Mouse (Mus musculus): ENCODE results near the gene Dctn1. TPM values are rescaled to one million over a fixed set of nuclear protein-coding genes. Genes with fewer than 3 reads are reported as not detected.

The Dctn1 gene
- 307 and 323 TPM in 2 replicates for polyA plus RNA-seq (2012)

DNA sequence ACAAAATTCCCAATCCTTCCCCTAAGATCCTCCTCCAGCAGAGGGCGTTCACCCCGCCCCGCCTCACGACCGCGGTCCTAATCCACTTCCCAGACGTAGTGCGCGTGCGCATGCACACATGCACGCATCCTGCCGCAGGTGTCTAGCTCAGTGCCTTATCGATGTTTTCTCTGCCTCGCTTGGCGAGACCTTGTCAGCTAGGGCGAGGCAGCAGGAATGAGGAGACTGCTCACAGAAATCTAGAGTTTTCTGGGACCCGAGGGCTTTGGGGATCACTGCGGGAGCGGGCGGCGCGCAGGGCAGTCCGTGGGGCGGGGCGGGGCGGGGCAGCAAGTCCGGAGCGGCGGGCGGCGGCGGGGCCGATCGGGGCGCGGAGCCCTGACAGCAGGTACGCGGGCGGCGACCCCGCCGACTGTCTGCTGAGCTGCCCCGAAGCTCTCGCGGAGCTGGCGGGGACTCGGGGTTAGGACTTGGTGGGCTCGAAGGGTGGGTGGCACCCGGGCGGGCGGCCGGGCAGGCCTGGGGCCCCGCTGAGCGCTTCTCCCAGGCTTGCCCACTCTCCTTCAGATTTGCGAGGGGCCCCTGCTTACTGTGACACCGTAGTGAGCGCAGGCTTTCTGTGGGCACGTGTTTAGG is at the start of gene Dctn1:
TSS of gene Dctn1 (plus strand) at position 314 of the 636 bp plus-strand sequence.
- TF ChIP-seq GATA1 (IDR thresholded peaks at IDR 0.05; ENCODE audit: low read length) = no peak

- no peak for TF ChIP-seq GATA1 (IDR thresholded peaks at IDR 0.05; ENCODE audit: low read length)
Observed at GRCm38 (mm10) chr6:83116373-83117164, 49.2 kb upstream of the Dctn1 start.

GRCm38 (mm10) chr6:83117165-83117438 is 48.6 kb upstream of the Dctn1 start:
- TF ChIP-seq GATA1 (IDR thresholded peaks at IDR 0.05; ENCODE audit: low read length) = no peak

- no peak for TF ChIP-seq GATA1 (IDR thresholded peaks at IDR 0.05; ENCODE audit: low read length)
Observed at GRCm38 (mm10) chr6:83117616-83118015, 48.1 kb upstream of the Dctn1 start.

GRCm38 (mm10) chr6:83118369-83118768 is 47.4 kb upstream of the Dctn1 start:
- no peak for TF ChIP-seq GATA1 (IDR thresholded peaks at IDR 0.05; ENCODE audit: low read length)

DNA sequence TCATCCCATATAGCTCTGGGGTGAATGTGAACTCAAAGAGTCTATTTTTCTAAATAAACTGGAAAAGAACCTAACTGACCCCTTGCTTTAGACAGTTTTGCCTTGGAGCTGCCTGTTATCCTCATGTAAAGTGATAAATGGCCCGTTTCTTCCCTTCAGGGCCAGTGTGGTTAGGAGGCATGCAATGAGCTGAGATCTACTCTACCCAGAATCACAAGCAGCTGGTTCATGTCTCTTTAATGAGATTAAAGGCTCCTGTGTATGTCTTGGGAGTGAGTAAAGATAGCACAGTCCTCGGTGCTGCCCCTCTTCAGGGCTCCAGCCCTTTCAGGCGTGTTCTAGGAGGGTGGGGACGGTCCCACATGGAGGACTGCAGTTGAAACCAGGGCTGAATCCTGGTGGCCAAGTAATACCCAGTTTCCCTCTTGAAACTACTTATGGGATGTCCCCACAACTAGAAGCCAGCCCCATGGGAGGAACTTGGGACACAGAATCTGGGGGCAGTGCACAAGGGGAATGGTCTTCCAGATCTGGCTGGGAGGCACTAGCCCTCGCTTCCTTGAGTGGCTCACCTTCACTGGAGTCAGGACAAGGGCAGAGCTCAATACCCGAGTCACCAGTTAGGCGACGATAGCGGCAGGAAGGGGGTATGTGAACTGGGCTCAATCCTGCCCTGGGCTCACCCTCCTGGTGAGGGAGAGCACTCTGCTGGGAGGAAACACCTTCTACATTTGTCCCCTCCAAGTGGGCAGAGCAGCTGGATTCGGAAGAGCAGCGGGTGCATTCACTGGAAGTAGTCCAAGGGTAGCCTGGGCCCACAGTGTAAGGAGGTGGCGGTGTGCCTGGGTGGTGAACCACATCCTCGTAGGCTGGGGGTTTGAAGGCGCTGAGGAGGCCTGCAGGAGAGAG is 46.6 kb upstream of the Dctn1 start:
- TF ChIP-seq GATA1 (IDR thresholded peaks at IDR 0.05; ENCODE audit: low read length) = no peak

DNA sequence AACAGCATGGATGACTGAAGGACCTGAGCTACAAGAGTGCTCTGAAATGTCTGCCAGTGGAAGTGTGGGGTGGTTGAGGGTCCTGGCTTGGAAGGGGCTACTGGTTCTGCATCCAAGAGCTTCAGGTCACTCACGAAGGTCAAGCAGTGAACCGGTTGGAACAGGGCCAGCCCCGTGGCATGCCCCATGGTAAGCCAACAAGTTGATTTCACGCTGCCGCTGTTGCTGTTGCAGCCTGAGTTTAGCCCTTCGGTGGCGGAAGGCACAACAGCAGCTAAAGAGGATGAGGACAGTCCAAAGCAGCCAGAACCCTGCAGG is 46.0 kb upstream of the Dctn1 start:
- no peak for TF ChIP-seq GATA1 (IDR thresholded peaks at IDR 0.05; ENCODE audit: low read length)

DNA sequence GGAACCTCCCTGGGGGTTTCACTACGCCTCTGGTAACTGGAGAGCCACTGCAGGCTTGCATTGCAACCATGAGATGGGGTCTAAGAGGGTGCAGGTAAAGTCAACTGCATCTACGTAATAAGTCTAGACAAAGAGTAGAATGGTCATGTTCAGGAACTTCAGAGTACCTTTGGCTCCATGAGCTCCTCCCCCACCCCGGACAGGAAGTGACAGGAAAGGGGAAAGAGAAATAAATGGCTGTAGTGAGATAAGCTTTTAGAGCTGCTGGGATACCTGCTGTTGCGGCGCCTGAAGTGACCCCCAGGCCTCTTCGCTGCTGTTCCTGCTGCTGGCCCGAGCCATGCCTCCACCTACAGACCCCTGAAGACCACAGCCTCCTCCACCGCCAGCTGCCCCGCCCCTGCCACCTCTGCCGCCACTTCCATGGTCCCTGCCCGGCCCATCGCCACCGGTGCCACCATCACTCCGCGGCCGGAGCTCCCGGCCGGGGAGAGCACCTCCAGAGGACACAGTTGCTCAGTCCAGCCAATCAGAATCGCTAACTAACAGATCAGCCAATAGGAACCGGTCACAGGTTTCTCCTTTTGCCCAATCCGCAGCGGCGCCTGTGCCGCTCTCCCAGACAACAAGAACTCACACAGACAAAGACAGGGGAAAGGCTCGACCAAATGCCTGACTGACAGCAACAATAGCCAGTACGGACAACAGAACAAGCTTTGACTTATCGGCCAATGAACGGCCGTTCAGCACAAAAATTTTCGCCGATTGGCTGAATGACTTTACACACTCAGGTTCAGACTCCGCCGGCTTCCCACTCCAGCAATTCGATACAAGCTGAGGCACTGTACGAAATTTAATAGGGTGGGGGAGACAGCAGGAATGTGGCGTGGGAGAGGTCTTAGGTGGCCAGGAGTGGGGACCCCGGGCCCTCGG is 44.5 kb upstream of the Dctn1 start, which contains the start of gene Wbp1:
TSS of gene Wbp1 (minus strand) at position 630 of the 933 bp plus-strand sequence.
- TF ChIP-seq GATA1 (IDR thresholded peaks at IDR 0.05; ENCODE audit: low read length) = no peak

- TF ChIP-seq GATA1 (IDR thresholded peaks at IDR 0.05; ENCODE audit: low read length) = no peak
Observed at GRCm38 (mm10) chr6:83121863-83122710, 43.6 kb upstream of the Dctn1 start.

DNA sequence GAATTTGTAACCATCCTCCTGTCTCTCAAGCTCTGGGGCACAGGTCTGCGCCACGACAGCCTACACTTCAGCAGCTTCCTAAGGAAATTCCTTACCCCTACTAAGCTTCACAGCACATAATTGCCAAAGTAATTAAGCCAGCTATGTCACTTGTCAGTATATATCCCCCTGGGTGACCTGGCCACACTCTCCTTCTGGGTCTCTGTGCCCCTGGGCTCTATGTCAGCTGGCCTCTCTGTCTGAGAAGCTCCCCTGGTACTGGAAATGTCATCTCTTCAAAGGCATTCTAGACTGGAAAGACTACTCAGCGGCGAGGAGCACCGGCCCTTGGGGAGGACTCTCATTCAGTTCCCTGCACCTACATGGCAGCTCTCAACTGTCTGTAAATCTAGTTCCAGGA is 42.8 kb upstream of the Dctn1 start:
- no peak for TF ChIP-seq GATA1 (IDR thresholded peaks at IDR 0.05; ENCODE audit: low read length)

- no peak for TF ChIP-seq GATA1 (IDR thresholded peaks at IDR 0.05; ENCODE audit: low read length)
Observed at GRCm38 (mm10) chr6:83124851-83125312, 40.8 kb upstream of the Dctn1 start.

DNA sequence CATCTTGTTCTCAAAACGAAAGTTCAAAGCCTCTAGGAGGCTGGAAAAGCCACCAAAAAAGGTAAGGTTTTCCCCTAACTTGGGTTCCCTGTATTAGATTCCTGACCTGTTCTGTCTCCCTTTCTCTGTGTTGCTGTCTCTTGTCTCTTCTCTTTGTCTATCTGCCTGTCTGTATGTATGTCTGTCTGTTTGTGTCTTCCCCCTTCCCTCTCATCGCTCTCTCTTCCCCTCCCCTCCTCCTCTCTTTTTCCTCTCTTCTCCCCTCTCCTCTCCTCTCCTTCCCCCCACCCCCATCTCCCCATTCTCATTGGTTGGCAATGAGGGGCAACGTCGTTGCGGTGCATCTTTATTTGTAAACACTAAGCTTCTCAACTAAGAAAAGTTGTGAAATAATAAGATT is 40.4 kb upstream of the Dctn1 start, which contains the start of gene Ino80b:
TSS of gene Ino80b (minus strand) at position 101 of the 400 bp plus-strand sequence.
- TF ChIP-seq GATA1 (IDR thresholded peaks at IDR 0.05; ENCODE audit: low read length) = no peak

DNA sequence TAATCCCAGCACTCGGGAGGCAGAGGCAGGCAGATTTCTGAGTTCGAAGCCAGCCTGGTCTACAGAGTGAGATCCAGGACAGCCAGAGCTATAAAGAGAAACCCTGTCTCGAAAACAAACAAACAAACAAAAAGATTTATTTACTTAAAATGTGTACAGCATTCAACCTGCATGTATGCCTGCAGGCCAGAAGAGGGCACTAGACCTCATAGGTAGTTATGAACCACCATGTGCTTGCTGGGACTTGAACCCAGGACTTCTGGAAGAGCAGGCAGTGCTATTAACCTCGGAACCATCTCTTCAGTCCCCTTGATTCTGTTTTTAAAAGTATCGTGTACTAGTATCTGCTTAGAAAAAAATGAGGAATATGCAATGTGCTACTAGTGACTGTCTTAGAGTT is 38.3 kb upstream of the Dctn1 start:
- no peak for TF ChIP-seq GATA1 (IDR thresholded peaks at IDR 0.05; ENCODE audit: low read length)

DNA sequence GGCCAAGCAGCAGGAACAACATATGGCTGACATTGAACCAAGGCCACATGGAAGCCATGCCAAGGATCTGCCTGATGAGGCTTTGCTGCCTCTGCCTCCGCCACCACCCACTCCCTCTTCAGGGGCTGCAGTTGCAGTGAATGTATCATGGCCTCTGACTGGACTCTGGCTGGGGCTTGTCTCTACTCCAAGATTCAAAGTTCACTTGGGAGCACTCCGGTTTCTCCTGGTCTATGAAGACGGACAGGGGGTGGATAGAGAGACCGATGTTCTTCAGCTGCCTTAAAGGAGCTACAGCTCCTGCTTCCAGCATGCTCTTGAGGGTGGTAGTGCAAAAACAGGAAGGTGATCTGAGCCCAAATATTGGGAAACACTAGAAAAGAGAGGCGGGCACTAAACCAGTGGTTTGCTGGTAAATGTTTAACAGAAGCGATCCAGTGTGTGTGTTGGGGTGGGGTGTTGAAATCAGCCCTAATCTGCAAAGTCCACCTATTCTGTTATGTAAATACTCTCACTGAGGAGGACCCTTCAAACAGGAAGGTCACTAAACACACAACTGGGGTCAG is 34.2 kb upstream of the Dctn1 start:
- TF ChIP-seq GATA1 (IDR thresholded peaks at IDR 0.05; ENCODE audit: low read length) = no peak

Data from G1E-ER4 (cell line).